Mouse (Mus musculus) R1 (cell line): ENCODE results near the gene Bsx.

Experiments used
- DNase-seq: peaks from one replicate; pipeline ENCODE4 v3.0.0-alpha.2; 2018; ENCODE audit warnings: low read depth, low spot score

The Bsx gene

DNA sequence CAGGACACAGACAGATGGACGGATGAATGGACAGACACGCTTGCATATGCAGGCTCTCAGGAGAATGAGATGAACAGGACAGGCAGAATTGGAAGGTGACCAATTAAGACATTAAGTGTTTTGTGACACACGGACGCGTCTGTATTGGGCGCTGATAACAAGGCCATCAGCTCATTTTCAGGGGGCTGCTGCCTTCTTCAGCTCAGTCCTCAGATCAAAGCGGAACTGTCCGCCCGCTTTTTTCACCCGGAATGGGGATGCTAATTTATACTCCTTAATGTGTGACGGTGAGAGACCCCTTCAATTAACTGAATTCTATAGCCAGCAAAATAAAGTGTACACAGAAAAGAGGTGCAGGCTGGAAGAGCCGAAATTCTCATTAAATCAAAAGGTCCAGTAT is 15.5 kb downstream of the Bsx start:
- no peak for DNase-seq

DNA sequence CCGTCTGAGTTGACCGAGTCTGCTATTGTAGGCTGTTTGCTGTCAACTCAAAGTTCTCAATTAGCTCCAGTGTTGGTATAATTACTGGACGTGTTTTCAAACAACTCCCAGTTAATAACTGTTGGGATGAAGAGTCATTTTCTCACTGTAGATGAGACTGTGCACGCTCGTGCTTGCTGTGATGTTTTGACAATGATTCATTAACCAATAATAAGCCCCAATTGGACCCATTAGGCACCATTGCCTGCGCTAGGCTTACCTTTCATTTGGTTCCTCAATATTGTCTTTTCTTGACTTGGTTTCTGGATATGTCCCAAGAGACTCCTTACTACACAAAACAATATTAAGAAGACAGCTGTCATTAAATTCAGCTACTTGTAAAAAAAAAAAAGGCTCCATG is 18.5 kb downstream of the Bsx start:
- no peak for DNase-seq

DNA sequence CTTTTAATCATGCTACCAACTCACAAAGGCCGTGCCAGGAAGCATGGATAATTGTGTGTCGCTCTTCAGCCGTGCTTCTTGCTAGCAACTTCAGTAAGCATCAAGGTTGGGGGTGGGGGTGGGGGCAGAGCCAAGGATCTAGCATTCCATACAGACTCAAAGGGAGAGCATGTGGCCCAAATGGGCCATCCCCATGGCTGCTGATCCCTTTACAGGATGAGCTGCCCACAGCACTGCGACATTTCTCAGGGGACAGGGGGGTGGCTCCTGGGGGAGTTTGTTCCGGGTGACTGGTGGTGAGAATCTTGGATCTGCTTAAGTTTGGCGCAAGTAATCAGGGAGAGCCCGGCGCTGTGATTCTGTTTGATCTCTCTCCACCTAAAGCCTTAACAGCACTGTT is 33.5 kb downstream of the Bsx start:
- DNase-seq, result no peak

DNA sequence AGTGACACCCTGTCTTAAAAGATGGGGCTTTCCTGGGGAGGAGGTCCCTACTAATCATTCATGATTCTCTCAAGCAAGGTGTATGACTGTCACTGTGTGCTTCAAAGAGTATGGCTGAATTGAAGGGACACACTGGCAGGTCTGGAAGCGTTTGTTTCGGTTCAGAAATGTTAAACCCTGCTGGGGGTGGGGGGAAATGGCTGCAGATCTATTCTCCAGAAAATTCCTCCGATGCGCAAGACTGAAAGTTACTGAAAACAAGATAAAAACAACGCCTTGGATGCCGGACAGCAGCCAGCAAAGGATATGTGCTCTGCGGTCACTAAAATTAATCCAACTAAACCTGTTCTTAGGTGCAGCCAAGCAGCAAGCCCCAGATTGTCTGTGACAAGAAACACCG is 34.5 kb downstream of the Bsx start:
- DNase-seq, result no peak

DNA sequence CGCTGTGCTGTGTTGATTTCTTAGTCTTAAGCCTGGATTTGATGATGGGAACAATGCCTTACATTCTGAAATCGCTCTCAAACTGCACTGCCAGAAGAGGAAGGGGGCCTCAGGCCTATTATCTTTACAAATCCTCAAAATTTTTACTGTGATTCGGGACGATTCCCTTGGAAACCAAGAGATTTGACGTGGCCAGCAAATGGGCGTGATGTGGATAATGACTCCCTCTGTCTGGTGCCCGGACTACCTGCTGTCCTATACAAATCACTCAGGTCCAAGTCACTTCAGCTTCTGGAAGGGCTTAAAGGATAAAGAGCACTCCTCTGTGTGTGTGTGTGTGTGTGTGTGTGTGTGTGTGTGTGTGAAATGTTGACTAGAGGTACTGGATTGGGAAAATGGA is 35.0 kb downstream of the Bsx start:
- no peak for DNase-seq

DNA sequence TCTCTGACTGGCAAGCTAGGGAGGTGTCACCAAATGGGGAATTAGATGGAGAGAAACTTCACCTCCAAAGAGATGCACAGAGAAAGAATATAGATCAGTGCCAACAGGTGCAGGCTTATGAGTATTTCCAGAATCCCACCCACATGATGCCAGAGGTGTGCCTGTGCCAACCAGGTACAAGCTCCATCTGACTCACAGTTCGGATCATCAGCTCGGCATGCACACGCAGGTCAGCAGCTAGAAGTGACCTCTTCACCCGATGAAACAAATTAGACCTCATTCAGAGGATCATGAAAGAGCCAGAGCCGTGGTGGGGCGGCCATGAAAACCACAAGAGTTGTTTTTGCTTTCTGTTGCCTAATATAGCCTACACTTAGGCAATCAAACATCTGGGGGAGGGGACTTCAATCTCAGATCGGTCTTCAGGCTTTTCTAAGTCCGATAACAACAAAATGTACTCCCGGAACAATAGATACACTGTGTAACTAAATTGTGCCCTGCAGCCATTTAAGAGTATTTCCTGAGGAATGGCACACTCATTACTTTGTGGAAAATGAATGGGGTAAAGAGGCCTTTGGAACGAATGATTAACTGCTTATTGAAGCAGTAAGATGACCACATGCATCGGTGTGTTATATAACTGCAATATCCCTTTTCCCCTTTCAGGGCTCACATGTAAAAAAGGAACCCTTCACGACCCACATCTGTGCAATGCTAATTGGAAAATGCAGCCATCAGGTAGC is 44.1 kb downstream of the Bsx start:
- DNase-seq, result no peak

DNA sequence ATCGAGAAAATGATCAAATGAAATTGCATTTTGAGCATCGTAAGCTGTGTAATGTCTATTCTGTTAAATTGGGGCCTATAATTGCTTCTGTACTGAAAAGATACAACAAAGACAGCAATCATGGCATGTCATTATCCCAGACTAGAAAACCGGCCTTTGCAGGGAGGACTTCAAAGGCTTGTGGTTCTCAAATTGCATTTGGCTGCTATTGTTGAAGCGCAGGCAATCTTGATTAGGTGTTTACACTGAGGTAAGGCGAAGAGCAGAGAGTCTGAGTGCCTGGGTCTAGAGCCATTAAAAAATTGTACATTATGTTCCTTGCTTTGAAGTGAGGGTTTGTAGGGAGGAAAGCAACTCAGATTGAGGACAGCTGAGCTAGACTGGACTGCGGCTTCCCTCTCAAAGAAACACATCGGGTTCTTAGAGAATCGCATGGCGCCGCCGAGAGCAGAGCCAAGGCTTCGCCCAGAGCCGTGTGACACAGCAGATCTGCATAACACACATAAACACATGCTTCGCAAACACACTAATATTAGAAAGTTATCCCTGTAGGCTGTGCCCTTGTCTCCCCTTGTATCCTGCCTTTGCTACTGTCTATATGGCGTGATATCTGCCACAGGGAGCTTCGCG is 53.5 kb downstream of the Bsx start:
- DNase-seq, result no peak
